Mouse (Mus musculus) ES-Bruce4 (cell line): ENCODE data around the gene Fah.

Experiments
- CTCF ChIP-seq: IDR thresholded peaks from one replicate; pipeline ENCODE4 v1.8.1; 2011; ENCODE audit warnings: low read depth, low read length
- POLR2A ChIP-seq: IDR thresholded peaks from one replicate; pipeline ENCODE4 v1.8.1; 2011; ENCODE audit warnings: low read length; ENCODE audit not compliant: insufficient read depth

- no peak for TF ChIP-seq CTCF
- no peak for TF ChIP-seq POLR2A
Measured at GRCm38 (mm10) chr7:84564236-84564635, 42.3 kb downstream of the Fah start.
